Mouse (Mus musculus) splenic B cell, adult 2 months (primary cell): Measurements from ENCODE around the gene Cacng7.

Experiments
- DNase-seq: peaks from one replicate; pipeline ENCODE4 v3.0.0-alpha.2; 2011; ENCODE audit warnings: low read depth, low spot score
- H3K27me3 ChIP-seq: 2 replicates; pipeline ENCODE4 v1.6.1; 2012; ENCODE audit warnings: mild to moderate bottlenecking, low read length, moderate library complexity, mixed read lengths; ENCODE audit not compliant: control insufficient read depth, poor library complexity, insufficient read depth, severe bottlenecking
- H3K36me3 ChIP-seq: 2 replicates; pipeline ENCODE4 v1.6.1; 2012; ENCODE audit warnings: mild to moderate bottlenecking, low read length, moderate library complexity, mixed read lengths; ENCODE audit not compliant: control insufficient read depth, poor library complexity, insufficient read depth, severe bottlenecking

Cacng7 gene

GRCm38 (mm10) chr7:3411160-3411941 is 78.6 kb downstream of the Cacng7 start:
- DNase-seq, result peak; percentile 24
- Histone ChIP-seq H3K36me3 (no peaks in the 10 kb centered on the region), H3K27me3 (no peaks in the 10 kb centered on the region; the same call in 1 of the 2 replicates)

- no peaks in the 10 kb centered on the region for H3K36me3 ChIP-seq
- H3K27me3 ChIP-seq, result no peaks in the 10 kb centered on the region; the same call in 1 of the 2 replicates
- no peak for DNase-seq
Measured at GRCm38 (mm10) chr7:3412036-3412435, 79.3 kb downstream of the Cacng7 start.

GRCm38 (mm10) chr7:3414888-3415287 is 82.1 kb downstream of the Cacng7 start:
- no peak for DNase-seq
- no peaks in the 10 kb centered on the region for H3K36me3 ChIP-seq
- H3K27me3 ChIP-seq, result no peaks in the 10 kb centered on the region; the same call in 1 of the 2 replicates

DNA sequence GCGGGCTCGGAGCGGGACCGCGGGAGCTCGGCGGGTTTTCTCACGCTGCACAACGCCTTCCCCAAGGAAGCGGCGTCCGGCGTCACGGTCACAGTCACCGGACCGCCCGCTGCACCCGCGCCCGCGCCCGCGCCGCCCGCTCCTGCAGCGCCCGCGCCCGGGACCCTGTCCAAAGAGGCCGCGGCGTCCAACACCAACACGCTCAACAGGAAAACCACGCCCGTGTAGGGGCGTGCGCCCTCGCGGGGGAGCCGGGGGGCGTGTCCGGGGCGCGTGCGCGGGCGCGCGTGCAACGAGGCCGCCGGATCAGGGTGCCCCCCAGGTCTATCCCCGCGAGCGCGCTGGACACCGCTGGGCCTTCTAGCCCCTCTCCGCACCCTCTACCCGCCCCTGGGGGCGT is 82.6 kb downstream of the Cacng7 start:
- no peak for DNase-seq
- H3K36me3 ChIP-seq, result no peaks in the 10 kb centered on the region
- no peaks in the 10 kb centered on the region; the same call in 1 of the 2 replicates for H3K27me3 ChIP-seq
